Mouse (Mus musculus): ENCODE results near the gene Olfr1425.

GRCm38 (mm10) chr19:12025333-12025732, 52.2 kb downstream of the Olfr1425 start:
- no peak for TF ChIP-seq CTCF (IDR thresholded peaks at IDR 0.05; ENCODE audit: low read depth, low read length)
- TF ChIP-seq POLR2A (IDR thresholded peaks at IDR 0.05; ENCODE audit: borderline replicate concordance, low read depth, low read length): no peak

All from bone marrow macrophage, adult 2 months (primary cell).